Mouse (Mus musculus): ENCODE data around the gene Ddx39b. TPM values are rescaled to one million over a fixed set of nuclear protein-coding genes. Genes with fewer than 3 reads are reported as not detected.

Gene Ddx39b
- polyA plus RNA-seq (2015; fragmentation: Nextera tagmentation; extraction: Ambion mirVana): 256 and 260 TPM in 2 replicates

GRCm38 (mm10) chr17:35241305-35242014 lies at the start of gene Ddx39b:
TSS of gene Ddx39b (plus strand) at chr17:35241746.
- H3K9ac ChIP-seq (ENCODE audit: low read length): peak within 1 kb of the TSS; percentile 99
- peak; percentile 89 for ATAC-seq (replicated peaks; ENCODE audit: extremely low read depth, insufficient read depth, low FRiP score)
- peaks cover 43% of the 10 kb centered on the region for H3K4me1 ChIP-seq (ENCODE audit: control insufficient read depth, insufficient read depth, low read length)

GRCm38 (mm10) chr17:35192924-35193323 lies 48.6 kb upstream of the Ddx39b start:
- no peaks in the 10 kb centered on the region for H3K36me3 ChIP-seq (ENCODE audit: control insufficient read depth, insufficient read depth)
- H3K9ac ChIP-seq (ENCODE audit: low read length): no peak overlapping the region
- H3K4me2 ChIP-seq (ENCODE audit: low read depth, low read length): no peak overlapping the region
- 78% methylated on average over 5 of the region's 5 CpGs for WGBS
- ATAC-seq (replicated peaks; ENCODE audit: extremely low read depth, insufficient read depth, low FRiP score): no peak
- no peak overlapping the region for H3K4me3 ChIP-seq (ENCODE audit: low read length)
- H3K27me3 ChIP-seq (ENCODE audit: control insufficient read depth, insufficient read depth, low read length): peaks cover 18% of the 10 kb centered on the region
- H3K9me3 ChIP-seq (replicated peaks; ENCODE audit: control insufficient read depth, low read length): no peaks in the 10 kb centered on the region
- H3K4me1 ChIP-seq (ENCODE audit: control insufficient read depth, insufficient read depth, low read length): peaks cover 10% of the 10 kb centered on the region
- H3K27ac ChIP-seq (ENCODE audit: low read length): no peak overlapping the region

More at GRCm38 (mm10) chr17:35241305-35242014, at the start of gene Ddx39b:
- no peaks in the 10 kb centered on the region for H3K27me3 ChIP-seq (ENCODE audit: control insufficient read depth, insufficient read depth, low read length)
- H3K9me3 ChIP-seq (replicated peaks; ENCODE audit: control insufficient read depth, low read length): no peaks in the 10 kb centered on the region
- under 1% methylated on average over 67 of the region's 69 CpGs for WGBS
- peak within 1 kb of the TSS; percentile 95 for H3K4me2 ChIP-seq (ENCODE audit: low read depth, low read length)
- peaks cover 32% of the 10 kb centered on the region for H3K36me3 ChIP-seq (ENCODE audit: control insufficient read depth, insufficient read depth)
- peak within 1 kb of the TSS; percentile 99 for H3K27ac ChIP-seq (ENCODE audit: low read length)
- H3K4me3 ChIP-seq (ENCODE audit: low read length): peak within 1 kb of the TSS; percentile 94

- peak within 1 kb of the TSS; percentile 70 for H3K9ac ChIP-seq (ENCODE audit: low read length)
- H3K27ac ChIP-seq (ENCODE audit: low read length): peak within 1 kb of the TSS; percentile 52; the same call in 1 of the 2 replicates
- 44% methylated on average over 28 of the region's 28 CpGs for WGBS
- no peaks in the 10 kb centered on the region for H3K36me3 ChIP-seq (ENCODE audit: control insufficient read depth, insufficient read depth)
- peaks cover 22% of the 10 kb centered on the region for H3K27me3 ChIP-seq (ENCODE audit: control insufficient read depth, insufficient read depth, low read length)
- peak within 1 kb of the TSS; percentile 61 for H3K4me3 ChIP-seq (ENCODE audit: low read length)
- peak within 1 kb of the TSS; percentile 86 for H3K4me2 ChIP-seq (ENCODE audit: low read depth, low read length)
- peaks cover 10% of the 10 kb centered on the region for H3K4me1 ChIP-seq (ENCODE audit: control insufficient read depth, insufficient read depth, low read length)
- ATAC-seq (replicated peaks; ENCODE audit: extremely low read depth, insufficient read depth, low FRiP score): 0 out of 2 replicates have a peak, but pooled peaks have one; percentile 17
- H3K9me3 ChIP-seq (replicated peaks; ENCODE audit: control insufficient read depth, low read length): no peaks in the 10 kb centered on the region
These were observed 47.4 kb upstream of the Ddx39b start, which contains the start of gene Ltb for GRCm38 (mm10) chr17:35193881-35194843. TSS of gene Ltb (plus strand) at chr17:35194439.

- Histone ChIP-seq H3K4me1 (ENCODE audit: control insufficient read depth, insufficient read depth, low read length) (peaks cover 10% of the 10 kb centered on the region), H3K4me3 (ENCODE audit: low read length) (peak overlapping the region; percentile 61), H3K4me2 (ENCODE audit: low read depth, low read length) (peak overlapping the region; percentile 86), H3K27me3 (ENCODE audit: control insufficient read depth, insufficient read depth, low read length) (peaks cover 23% of the 10 kb centered on the region), H3K9me3 (replicated peaks; ENCODE audit: control insufficient read depth, low read length) (no peaks in the 10 kb centered on the region), H3K36me3 (ENCODE audit: control insufficient read depth, insufficient read depth) (no peaks in the 10 kb centered on the region), H3K27ac (ENCODE audit: low read length) (peak overlapping the region; percentile 25; the same call in 1 of the 2 replicates), H3K9ac (ENCODE audit: low read length) (peak overlapping the region; percentile 70)
- WGBS: 32% methylated on average over 19 of the region's 19 CpGs
- no peak for ATAC-seq (replicated peaks; ENCODE audit: extremely low read depth, insufficient read depth, low FRiP score)
These were observed 46.5 kb upstream of the Ddx39b start for GRCm38 (mm10) chr17:35194844-35195630.

- peaks cover 10% of the 10 kb centered on the region for H3K4me1 ChIP-seq (ENCODE audit: control insufficient read depth, insufficient read depth, low read length)
- H3K9ac ChIP-seq (ENCODE audit: low read length): peak overlapping the region; percentile 70
- H3K27me3 ChIP-seq (ENCODE audit: control insufficient read depth, insufficient read depth, low read length): peaks cover 28% of the 10 kb centered on the region
- H3K4me2 ChIP-seq (ENCODE audit: low read depth, low read length): peak overlapping the region; percentile 86
- ATAC-seq (replicated peaks; ENCODE audit: extremely low read depth, insufficient read depth, low FRiP score): peak; percentile 80
- peak overlapping the region; percentile 61 for H3K4me3 ChIP-seq (ENCODE audit: low read length)
- no peaks in the 10 kb centered on the region for H3K9me3 ChIP-seq (replicated peaks; ENCODE audit: control insufficient read depth, low read length)
- 1% methylated on average over 66 of the region's 66 CpGs for WGBS
- H3K27ac ChIP-seq (ENCODE audit: low read length): no peak overlapping the region
- H3K36me3 ChIP-seq (ENCODE audit: control insufficient read depth, insufficient read depth): no peaks in the 10 kb centered on the region
These were observed 45.8 kb upstream of the Ddx39b start for GRCm38 (mm10) chr17:35195631-35196320.

GRCm38 (mm10) chr17:35196321-35196641 lies 45.3 kb upstream of the Ddx39b start:
- Histone ChIP-seq H3K27ac (ENCODE audit: low read length) (no peak overlapping the region), H3K9me3 (replicated peaks; ENCODE audit: control insufficient read depth, low read length) (no peaks in the 10 kb centered on the region), H3K4me2 (ENCODE audit: low read depth, low read length) (peak overlapping the region; percentile 86), H3K36me3 (ENCODE audit: control insufficient read depth, insufficient read depth) (no peaks in the 10 kb centered on the region), H3K27me3 (ENCODE audit: control insufficient read depth, insufficient read depth, low read length) (peaks cover 33% of the 10 kb centered on the region), H3K9ac (ENCODE audit: low read length) (peak overlapping the region; percentile 70), H3K4me1 (ENCODE audit: control insufficient read depth, insufficient read depth, low read length) (peaks cover 10% of the 10 kb centered on the region), H3K4me3 (ENCODE audit: low read length) (peak overlapping the region; percentile 61)
- ATAC-seq (replicated peaks; ENCODE audit: extremely low read depth, insufficient read depth, low FRiP score): no peak
- WGBS: 26% methylated on average over 9 of the region's 9 CpGs

- H3K27me3 ChIP-seq (ENCODE audit: control insufficient read depth, insufficient read depth, low read length): peaks cover 39% of the 10 kb centered on the region
- no peak overlapping the region for H3K9ac ChIP-seq (ENCODE audit: low read length)
- ATAC-seq (replicated peaks; ENCODE audit: extremely low read depth, insufficient read depth, low FRiP score): no peak
- peaks cover 14% of the 10 kb centered on the region for H3K4me1 ChIP-seq (ENCODE audit: control insufficient read depth, insufficient read depth, low read length)
- no peak overlapping the region for H3K4me2 ChIP-seq (ENCODE audit: low read depth, low read length)
- H3K4me3 ChIP-seq (ENCODE audit: low read length): no peak overlapping the region
- no peak overlapping the region for H3K27ac ChIP-seq (ENCODE audit: low read length)
- no peaks in the 10 kb centered on the region for H3K9me3 ChIP-seq (replicated peaks; ENCODE audit: control insufficient read depth, low read length)
- 50% methylated on average over 6 of the region's 6 CpGs for WGBS
- no peaks in the 10 kb centered on the region for H3K36me3 ChIP-seq (ENCODE audit: control insufficient read depth, insufficient read depth)
These were observed 44.4 kb upstream of the Ddx39b start for GRCm38 (mm10) chr17:35197126-35197525.

GRCm38 (mm10) chr17:35198029-35198428 lies 43.5 kb upstream of the Ddx39b start:
- 60% methylated on average over 7 of the region's 7 CpGs for WGBS
- H3K36me3 ChIP-seq (ENCODE audit: control insufficient read depth, insufficient read depth): no peaks in the 10 kb centered on the region
- H3K4me3 ChIP-seq (ENCODE audit: low read length): no peak overlapping the region
- ATAC-seq (replicated peaks; ENCODE audit: extremely low read depth, insufficient read depth, low FRiP score): no peak
- no peak overlapping the region for H3K27ac ChIP-seq (ENCODE audit: low read length)
- peaks cover 14% of the 10 kb centered on the region for H3K4me1 ChIP-seq (ENCODE audit: control insufficient read depth, insufficient read depth, low read length)
- H3K9ac ChIP-seq (ENCODE audit: low read length): no peak overlapping the region
- H3K27me3 ChIP-seq (ENCODE audit: control insufficient read depth, insufficient read depth, low read length): peaks cover 42% of the 10 kb centered on the region
- H3K9me3 ChIP-seq (replicated peaks; ENCODE audit: control insufficient read depth, low read length): no peaks in the 10 kb centered on the region
- H3K4me2 ChIP-seq (ENCODE audit: low read depth, low read length): no peak overlapping the region

Measured in heart, embryonic 16.5 days (tissue).